Mouse (Mus musculus): ENCODE measurements around the gene Itga2b.
A peak's percentile ranks its signal among the peaks of the same experiment; 100 is the strongest.

The Itga2b gene

GRCm38 (mm10) chr11:102455740-102456396 is 14.1 kb downstream of the Itga2b start:
- DNase-seq: no peak

GRCm38 (mm10) chr11:102453131-102453530 is 16.8 kb downstream of the Itga2b start:
- DNase-seq: peak; percentile 9

- DNase-seq: peak; percentile 54
Measured at GRCm38 (mm10) chr11:102449043-102450008, 20.6 kb downstream of the Itga2b start.

DNA sequence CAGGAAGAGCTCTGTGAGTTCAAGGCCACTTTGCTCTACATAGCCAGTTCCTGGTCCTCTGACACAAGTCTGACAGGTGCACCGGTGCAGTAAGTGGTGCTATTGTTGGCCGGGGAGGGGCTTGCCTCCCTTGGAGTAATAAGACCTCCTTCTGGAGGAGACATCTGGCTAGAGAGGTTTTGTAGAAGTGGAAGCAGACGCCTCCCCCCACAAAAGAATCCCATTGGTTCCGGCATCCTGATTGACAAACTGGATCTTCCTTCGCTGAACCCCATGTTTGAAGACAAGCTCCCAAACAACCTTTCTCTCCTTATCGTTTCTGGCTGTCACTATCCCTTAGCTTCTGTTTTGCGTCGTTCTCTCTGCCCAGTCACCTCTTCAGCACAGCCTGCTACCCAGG is 21.6 kb downstream of the Itga2b start:
- peak; percentile 45 for DNase-seq

GRCm38 (mm10) chr11:102447497-102447896 is 22.4 kb downstream of the Itga2b start, which contains the start of gene Fam171a2:
Gene Fam171a2 (minus strand): TSS chr11:102447682.
- DNase-seq: peak; percentile 85

GRCm38 (mm10) chr11:102446581-102447461 is 23.1 kb downstream of the Itga2b start:
- peak; percentile 66 for DNase-seq

DNA sequence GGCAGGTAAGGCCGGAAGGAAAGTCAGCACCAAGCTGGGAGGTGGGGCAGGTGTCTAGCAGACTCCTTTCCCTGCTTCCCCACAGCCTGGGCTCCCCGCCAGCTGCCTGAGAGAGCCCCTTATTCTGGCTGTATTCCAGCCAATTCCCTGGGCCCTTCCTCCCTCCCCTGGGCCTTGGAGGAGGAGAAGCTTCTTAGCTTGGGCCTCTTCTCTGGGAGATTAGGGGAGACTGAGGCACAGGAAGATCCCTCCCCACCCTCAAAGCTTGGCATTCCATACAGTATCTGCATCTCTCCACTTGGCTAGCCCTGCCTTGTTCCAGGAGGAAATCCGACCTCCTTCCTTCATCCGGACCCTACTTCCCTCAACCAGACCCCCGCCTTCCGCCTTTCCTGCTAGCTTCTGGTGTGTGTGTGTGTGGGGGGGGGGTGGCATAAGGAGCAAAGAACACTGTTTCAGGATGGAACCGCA is 24.0 kb downstream of the Itga2b start:
- DNase-seq: peak; percentile 55

DNA sequence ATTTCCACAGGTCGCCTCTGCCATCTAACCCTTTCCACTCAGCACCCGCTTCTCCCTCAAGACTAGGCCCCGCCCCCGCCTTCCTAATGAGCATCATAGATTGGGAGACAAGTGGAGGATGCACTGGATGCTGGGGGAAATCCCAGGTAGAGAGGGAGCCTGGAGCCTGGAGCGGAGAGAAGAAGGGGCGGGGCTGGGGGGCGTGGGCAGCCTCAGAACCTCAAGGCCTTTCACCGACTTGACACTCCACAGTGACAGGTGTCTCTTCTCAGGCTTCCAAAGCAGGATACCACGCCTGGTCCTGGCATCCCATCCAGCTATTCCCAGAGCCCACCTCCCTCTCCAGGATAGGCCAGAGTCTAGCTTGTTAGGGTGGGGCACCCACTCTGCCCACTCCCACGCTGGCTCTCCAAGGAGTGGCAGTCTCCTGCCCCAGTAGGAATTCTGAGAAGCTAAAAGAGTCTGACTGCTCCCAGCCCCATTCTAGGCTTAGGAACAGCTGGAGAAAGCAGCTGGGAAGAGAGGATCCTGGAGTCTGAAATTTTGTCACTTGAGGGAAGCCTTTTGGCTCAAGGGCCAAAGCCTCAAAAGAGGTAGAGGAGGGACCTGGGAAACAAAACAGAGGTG is 24.5 kb downstream of the Itga2b start:
- DNase-seq: peak; percentile 40

DNA sequence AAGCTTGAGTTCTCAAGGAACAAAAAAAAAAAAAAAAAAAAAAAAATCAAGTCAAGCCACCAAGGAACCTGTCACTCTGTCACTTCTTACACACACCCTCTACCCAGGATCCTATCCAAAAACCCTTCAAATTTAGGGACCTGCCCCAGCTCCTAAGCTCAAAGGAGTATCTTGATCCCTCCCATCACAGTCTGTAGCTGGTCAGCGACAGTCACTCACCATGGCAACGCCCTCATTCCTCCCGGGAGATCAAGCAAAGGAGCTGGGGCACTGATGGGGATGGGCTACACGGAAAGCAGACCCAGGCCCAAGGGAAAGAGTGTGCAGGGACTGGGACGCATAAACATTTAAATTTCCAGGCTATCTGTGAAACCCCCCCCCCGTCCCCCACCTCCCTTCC is 25.1 kb downstream of the Itga2b start:
- no peak for DNase-seq

DNA sequence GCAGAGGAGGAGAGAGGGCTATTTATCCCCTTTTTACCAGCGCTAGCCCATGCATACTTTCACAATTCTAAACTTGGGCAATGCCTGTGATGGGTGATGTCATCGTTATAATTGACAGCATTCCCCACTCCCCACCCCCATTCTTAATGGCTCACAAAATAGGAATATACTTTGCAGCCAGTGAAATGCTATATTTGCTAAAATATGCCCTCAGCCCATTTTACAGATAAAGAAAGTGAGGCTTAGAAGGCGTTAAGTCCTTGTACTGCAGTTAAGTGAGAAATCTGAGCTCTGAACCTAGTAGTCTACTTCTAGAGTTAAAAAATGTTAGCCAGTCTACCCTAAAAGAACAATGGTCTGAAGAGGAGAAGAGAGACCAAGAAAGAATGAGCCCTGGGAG is 25.6 kb downstream of the Itga2b start:
- no peak for DNase-seq

- peak; percentile 34 for DNase-seq
Measured at GRCm38 (mm10) chr11:102443740-102444139, 26.2 kb downstream of the Itga2b start.

DNA sequence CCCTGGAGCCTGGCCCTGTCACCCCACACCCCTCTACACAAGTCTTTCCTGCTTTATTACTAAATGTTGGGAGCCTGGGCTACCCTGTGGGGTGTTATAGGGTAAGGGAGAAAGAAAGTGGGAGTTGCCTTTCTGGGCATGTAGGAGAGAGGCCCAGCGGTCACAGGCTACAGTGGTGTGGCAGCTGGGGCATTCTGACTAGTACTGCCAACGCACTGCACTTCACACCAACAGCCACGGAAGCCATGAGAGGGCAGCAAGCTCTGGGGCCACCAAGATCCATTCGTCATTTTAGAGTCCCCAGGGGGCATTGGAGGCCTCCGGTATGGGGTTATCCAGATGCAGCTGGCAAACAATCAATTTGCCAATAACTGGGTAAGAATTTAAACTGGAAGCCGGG is 27.8 kb downstream of the Itga2b start:
- peak; percentile 23 for DNase-seq

DNA sequence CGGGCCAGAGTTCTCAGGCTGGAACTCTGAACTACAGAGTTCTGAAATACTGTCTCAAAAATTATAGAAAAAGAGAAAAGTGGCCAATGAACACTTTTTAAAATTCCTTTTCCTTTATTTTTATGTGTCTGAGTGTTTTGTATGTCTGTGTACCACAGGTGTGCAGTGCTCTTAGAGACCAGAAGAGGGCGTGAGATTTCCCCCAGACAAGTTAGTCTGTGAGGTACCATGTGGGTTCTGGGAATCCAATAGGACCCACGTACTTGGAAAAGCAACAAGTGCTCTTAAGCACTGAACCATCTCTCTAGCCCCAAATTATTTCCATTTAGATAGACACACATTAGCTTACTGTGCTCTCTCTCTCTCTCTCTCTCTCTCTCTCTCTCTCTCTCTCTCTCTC is 28.5 kb downstream of the Itga2b start:
- no peak for DNase-seq

GRCm38 (mm10) chr11:102440255-102440654 is 29.7 kb downstream of the Itga2b start:
- no peak for DNase-seq

GRCm38 (mm10) chr11:102439093-102440082 is 30.5 kb downstream of the Itga2b start:
- peak; percentile 69 for DNase-seq

DNA sequence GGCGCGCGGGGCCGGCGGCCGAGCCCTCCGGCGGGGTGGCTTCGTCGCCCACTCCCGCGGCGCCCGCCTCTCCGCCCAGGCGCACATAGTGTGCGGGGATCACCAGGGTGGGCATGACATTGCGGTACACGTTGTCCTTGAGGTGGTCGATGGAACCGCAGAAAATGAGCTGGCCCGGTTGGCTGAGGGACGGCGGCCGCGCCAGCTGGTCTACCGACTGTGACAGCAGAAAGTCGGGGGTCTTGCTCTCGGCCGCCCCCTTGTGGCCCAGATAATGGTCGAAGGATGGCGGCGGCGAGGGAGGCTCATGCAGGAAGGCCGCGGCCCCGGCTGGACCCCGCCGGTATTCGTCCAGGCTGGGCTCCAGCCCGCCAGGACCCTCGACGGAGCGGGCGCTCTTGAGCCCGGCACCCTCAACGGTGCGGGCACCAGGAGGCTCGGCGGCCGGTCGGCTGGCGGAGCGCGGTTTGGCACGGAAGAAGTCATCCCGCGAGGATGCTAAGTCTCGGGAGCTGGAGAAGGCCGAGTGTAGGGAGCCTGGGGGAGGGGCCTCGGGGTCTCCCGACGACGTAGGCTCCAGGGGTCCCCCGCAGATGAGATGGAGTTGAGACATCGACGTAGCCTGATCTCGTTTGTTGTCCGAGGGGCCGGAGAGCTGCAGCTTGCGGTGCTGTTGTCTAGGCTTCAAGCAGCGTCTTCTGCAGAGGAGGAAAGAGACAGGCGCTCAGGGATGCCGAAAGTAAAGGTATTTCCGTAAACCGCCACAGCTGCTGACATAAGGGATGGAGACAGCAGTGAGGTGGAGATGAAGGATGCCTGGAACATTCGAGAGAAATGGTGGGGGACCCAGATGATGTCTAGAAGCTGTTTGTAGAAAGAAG is 31.5 kb downstream of the Itga2b start:
- peak; percentile 88 for DNase-seq

DNA sequence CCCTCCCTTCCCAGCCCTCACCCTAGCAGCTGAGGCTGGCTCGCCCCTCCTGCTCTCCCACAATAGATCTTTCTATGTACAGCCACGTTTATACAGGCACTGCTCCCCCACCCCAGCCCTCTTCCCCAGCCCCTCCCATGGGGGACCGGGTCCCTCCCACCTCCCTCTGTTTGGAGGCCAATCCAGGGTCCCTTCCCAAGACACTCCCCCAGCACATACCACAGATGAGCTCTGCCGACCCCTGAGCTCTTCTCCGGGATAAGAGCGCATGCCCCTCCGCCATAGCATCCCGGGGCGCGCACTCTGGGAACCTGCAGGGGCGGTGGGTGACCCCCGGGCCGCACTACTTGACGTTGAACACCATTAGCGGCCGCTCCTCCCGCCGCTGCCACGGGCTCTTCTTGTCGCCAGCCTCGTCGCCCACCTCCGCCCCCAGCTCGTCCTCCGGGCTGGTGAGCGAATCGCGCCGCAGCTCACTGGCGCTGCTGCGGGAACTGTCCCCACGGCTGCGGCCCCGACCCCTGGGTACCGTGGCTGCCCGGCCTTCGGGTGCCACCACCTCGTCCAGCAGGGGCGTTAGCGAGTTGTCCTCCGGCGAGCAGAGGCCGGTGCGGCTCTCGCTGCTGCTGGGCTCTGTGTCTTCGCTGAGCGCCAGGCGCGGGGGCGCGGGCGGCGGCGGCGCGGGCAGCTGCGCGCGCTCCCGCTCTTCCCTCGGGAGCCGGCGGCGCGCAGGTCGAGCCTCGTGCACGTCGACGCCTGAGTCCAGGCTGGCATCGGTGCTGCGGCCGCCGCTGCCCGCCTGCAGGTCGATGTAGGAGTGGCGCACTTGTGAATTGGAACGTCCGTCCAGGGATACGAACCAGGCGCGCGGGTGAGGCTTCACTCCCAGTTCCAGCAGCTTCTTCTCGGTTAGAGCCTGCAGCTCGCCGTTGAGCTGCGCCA is 32.5 kb downstream of the Itga2b start:
- peak; percentile 57 for DNase-seq

GRCm38 (mm10) chr11:102436471-102436790 is 33.5 kb downstream of the Itga2b start:
- DNase-seq: no peak

All from cerebellum, adult 8-10 months (tissue).